Mouse (Mus musculus) midbrain, embryonic 10.5 days (tissue): ENCODE data around the gene Hoxa13. TPM values are rescaled to one million over a fixed set of nuclear protein-coding genes. Genes with fewer than 3 reads are reported as not detected.

Experiments
- DNase-seq: peaks from one replicate; pipeline ENCODE4 v3.0.0-alpha.2; 2017; ENCODE audit warnings: low spot score
- H3K27ac ChIP-seq: fragments of 300-500 bp; sonication (generic); replicated peaks from 2 replicates; pipeline ENCODE4 v1.5.1; 2016; ENCODE audit warnings: mild to moderate bottlenecking
- H3K27me3 ChIP-seq: fragments of 300-500 bp; sonication (generic); 2 replicates; pipeline ENCODE4 v1.6.1; 2016; ENCODE audit warnings: low read depth, mild to moderate bottlenecking; ENCODE audit not compliant: poor library complexity, severe bottlenecking
- H3K36me3 ChIP-seq: fragments of 300-500 bp; sonication (generic); 2 replicates; pipeline ENCODE4 v1.6.1; 2016; ENCODE audit warnings: mild to moderate bottlenecking, moderate library complexity
- H3K4me1 ChIP-seq: fragments of 300-500 bp; sonication (generic); 2 replicates; pipeline ENCODE4 v1.6.1; 2016
- H3K4me3 ChIP-seq: fragments of 300-500 bp; sonication (generic); 2 replicates; pipeline ENCODE4 v1.5.1; 2016; ENCODE audit warnings: mild to moderate bottlenecking, moderate library complexity
- H3K9me3 ChIP-seq: fragments of 300-500 bp; sonication (generic); replicated peaks from 2 replicates; pipeline ENCODE4 v1.6.1; 2016; ENCODE audit warnings: mild to moderate bottlenecking
- WGBS: fragments of 180-500 bp; shearing (Covaris S2); methylation state at CpG from one replicate; pipeline ENCODE4 v1.1.7; 2016; 5-methylcytosine and 5-hydroxymethylcytosine counted together
- polyA plus RNA-seq: library from polyadenylated mRNA; unstranded; fragments of >200 nt; fragmentation: Nextera tagmentation; extraction: Ambion mirVana; gene quantifications from 2 replicates; pipeline ENCODE4 v1.2.1, GENCODE M21; 2016

Gene Hoxa13
- polyA plus RNA-seq, 1 experiment from 2014 or later: not detected

DNA sequence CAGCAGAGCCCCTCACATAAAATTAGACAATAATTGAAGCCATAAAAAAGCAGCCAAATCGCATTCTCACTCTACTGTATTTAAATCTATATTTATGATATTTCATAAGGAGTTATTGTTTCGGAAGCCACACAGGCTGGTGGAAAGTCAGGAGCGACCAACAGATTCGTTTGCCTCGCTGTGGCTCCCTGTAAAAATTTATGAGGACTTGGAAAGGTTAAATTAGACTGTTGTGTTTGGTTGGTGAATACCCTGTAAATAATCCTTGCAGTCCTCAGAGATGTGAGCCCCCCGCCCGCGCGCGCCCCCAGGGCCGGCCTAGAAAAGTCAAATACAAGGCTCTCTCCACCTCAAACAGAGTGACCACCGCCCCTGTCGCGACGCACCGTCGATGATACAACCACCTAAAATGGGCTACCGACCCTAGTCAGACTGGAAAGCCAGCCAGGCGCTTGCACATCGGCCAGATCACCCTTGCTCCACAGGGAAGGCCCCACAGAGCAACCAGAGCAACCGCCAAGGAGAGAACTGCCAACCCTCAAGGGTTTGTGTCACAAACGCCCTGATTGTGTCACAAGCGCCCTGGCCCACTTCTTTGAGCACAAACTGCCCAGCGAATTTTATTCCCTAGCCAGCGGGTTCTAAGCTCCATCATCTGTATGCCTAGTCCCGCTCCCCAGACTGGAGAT, 34.0 kb downstream of the Hoxa13 start:
- peaks cover 7% of the 10 kb centered on the region; the same call in 1 of the 2 replicates for H3K4me1 ChIP-seq
- no peak overlapping the region for H3K27ac ChIP-seq
- 4% methylated on average over 26 of the region's 26 CpGs for WGBS
- H3K9me3 ChIP-seq: no peaks in the 10 kb centered on the region
- H3K36me3 ChIP-seq: no peaks in the 10 kb centered on the region
- no peak for DNase-seq
- peaks cover 100% of the 10 kb centered on the region for H3K27me3 ChIP-seq
- H3K4me3 ChIP-seq: no peak overlapping the region

- Histone ChIP-seq H3K27me3 (peaks cover 100% of the 10 kb centered on the region), H3K4me3 (no peak overlapping the region), H3K36me3 (no peaks in the 10 kb centered on the region), H3K9me3 (no peaks in the 10 kb centered on the region), H3K4me1 (peaks cover 14% of the 10 kb centered on the region), H3K27ac (no peak overlapping the region)
- 3% methylated on average over 69 of the region's 69 CpGs for WGBS
- DNase-seq: no peak
Observed at GRCm38 (mm10) chr6:52225612-52226568, 34.8 kb downstream of the Hoxa13 start.

DNA sequence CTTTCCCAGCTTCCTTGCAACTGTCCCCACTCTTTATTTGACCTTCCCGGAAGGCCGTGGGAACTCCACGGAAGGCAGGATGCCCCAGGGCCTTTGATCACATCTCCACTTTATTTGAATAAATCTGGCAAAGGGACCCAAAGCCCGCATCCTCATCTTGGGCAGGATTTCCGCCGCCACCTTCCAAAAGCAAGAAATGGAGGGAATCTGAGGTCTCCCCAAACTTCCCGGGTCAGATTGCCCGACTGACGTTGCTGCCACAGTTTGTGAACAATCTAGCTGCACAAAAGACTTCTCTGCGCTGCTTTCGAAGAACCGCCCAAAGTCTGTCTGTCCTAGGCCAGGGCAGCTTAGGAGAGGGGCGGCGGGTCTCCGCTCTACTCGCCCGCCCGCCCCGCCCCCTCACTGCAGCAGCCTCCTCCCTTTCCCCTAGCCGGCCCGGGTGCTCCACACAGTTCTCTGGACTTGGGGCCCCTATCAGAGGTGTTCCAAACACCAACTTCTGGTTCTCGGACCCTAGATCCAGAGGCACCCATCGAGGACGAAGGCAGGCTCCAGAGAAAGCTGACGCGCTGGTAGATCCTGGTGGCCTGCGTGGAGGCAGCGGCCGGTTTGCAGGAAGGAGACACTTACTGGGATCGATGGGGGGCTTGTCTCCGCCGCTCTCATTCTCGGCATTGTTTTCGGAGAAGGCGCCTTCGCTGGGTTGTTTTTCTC, 35.6 kb downstream of the Hoxa13 start:
- H3K36me3 ChIP-seq: no peaks in the 10 kb centered on the region
- peaks cover 11% of the 10 kb centered on the region for H3K4me1 ChIP-seq
- peaks cover 100% of the 10 kb centered on the region for H3K27me3 ChIP-seq
- no peak overlapping the region for H3K27ac ChIP-seq
- no peak for DNase-seq
- H3K4me3 ChIP-seq: no peak overlapping the region
- WGBS: 2% methylated on average over 36 of the region's 36 CpGs
- H3K9me3 ChIP-seq: no peaks in the 10 kb centered on the region

DNA sequence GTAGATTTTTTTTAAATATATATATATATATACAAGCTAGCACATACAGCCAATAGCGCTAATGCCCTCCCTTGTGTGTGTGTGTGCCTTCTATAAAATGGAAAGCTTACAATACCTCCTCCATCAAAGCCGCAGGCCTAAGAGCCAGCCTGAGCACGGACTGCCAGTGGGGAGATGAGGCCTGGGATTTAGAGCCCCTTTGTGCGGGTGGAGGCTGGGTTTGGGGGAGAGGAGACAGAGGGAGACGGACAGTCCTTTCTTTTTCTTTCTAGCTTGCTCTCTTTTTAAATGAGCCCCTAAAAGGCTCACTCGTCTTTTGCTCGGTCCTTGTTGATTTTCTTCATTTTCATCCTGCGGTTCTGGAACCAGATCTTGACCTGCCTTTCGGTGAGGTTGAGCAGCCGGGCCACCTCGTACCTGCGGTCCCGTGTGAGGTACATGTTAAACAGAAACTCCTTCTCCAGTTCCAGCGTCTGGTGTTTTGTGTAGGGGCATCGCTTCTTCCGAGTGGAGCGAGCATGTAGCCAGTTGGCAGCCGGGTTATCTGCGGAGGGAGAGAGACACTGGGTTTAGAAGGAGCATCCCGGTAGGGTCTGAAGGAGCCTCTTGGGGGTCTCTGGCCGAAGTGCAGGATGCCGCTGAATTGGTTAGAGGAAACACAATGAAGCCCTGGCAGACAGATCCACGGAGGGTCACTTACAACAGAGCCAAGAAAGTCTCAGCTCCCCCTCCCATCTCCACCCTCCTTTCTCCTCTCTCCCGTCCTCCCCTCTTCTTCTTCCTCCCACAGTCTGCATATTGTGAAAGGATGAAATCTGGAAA, 36.5 kb downstream of the Hoxa13 start:
- DNase-seq: no peak
- WGBS: 2% methylated on average over 24 of the region's 24 CpGs
- Histone ChIP-seq H3K4me3 (no peak overlapping the region), H3K27me3 (peaks cover 100% of the 10 kb centered on the region), H3K36me3 (no peaks in the 10 kb centered on the region), H3K4me1 (peaks cover 11% of the 10 kb centered on the region), H3K9me3 (no peaks in the 10 kb centered on the region), H3K27ac (no peak overlapping the region)

DNA sequence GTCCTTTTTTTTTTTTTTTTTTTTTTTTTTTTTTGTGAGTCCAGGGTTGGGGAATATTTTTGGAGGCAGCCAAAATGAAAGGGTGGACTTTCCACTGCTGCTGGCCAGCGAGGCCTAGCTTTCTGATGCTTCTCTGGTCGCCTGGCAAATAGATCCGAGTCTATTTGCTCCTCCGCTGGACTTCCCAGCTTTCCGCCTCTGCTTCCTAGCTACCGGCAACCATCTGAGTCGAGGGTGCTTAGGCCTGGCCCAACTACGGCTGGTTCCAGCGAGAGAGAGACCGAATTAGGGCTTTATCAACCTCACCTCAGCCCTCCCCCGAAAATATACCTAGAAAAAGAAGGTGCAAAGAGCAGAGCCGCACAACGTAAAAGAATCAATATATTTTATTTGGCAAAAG, 38.0 kb downstream of the Hoxa13 start:
- Histone ChIP-seq H3K27me3 (peaks cover 100% of the 10 kb centered on the region), H3K27ac (no peak overlapping the region), H3K4me1 (peaks cover 12% of the 10 kb centered on the region), H3K4me3 (no peak overlapping the region), H3K36me3 (no peaks in the 10 kb centered on the region), H3K9me3 (no peaks in the 10 kb centered on the region)
- DNase-seq: no peak
- 10% methylated on average over 13 of the region's 13 CpGs for WGBS

GRCm38 (mm10) chr6:52221993-52222685, 38.5 kb downstream of the Hoxa13 start:
- no peak overlapping the region for H3K27ac ChIP-seq
- 0 out of 2 replicates have a peak overlapping the region, but pooled peaks have one; percentile 49 for H3K4me3 ChIP-seq
- DNase-seq: no peak
- no peaks in the 10 kb centered on the region for H3K36me3 ChIP-seq
- peaks cover 100% of the 10 kb centered on the region for H3K27me3 ChIP-seq
- WGBS: 6% methylated on average over 21 of the region's 21 CpGs
- H3K4me1 ChIP-seq: peaks cover 17% of the 10 kb centered on the region
- H3K9me3 ChIP-seq: no peaks in the 10 kb centered on the region

GRCm38 (mm10) chr6:52221337-52221992, 39.2 kb downstream of the Hoxa13 start, which contains the start of gene Hoxa7:
TSS of gene Hoxa7 (minus strand) at chr6:52221854.
- WGBS: under 1% methylated on average over 46 of the region's 46 CpGs
- Histone ChIP-seq H3K36me3 (no peaks in the 10 kb centered on the region), H3K4me3 (peak within 1 kb of the TSS; percentile 49), H3K9me3 (no peaks in the 10 kb centered on the region), H3K4me1 (peaks cover 23% of the 10 kb centered on the region), H3K27ac (no peak within 1 kb of the TSS), H3K27me3 (peaks cover 100% of the 10 kb centered on the region)
- DNase-seq: peak; percentile 88

- WGBS: 7% methylated on average over 12 of the region's 12 CpGs
- Histone ChIP-seq H3K4me1 (peaks cover 23% of the 10 kb centered on the region), H3K27ac (no peak overlapping the region), H3K36me3 (no peaks in the 10 kb centered on the region), H3K9me3 (no peaks in the 10 kb centered on the region), H3K27me3 (peaks cover 100% of the 10 kb centered on the region), H3K4me3 (peak overlapping the region; percentile 49)
- no peak for DNase-seq
Observed at GRCm38 (mm10) chr6:52220865-52221310, 39.8 kb downstream of the Hoxa13 start.

DNA sequence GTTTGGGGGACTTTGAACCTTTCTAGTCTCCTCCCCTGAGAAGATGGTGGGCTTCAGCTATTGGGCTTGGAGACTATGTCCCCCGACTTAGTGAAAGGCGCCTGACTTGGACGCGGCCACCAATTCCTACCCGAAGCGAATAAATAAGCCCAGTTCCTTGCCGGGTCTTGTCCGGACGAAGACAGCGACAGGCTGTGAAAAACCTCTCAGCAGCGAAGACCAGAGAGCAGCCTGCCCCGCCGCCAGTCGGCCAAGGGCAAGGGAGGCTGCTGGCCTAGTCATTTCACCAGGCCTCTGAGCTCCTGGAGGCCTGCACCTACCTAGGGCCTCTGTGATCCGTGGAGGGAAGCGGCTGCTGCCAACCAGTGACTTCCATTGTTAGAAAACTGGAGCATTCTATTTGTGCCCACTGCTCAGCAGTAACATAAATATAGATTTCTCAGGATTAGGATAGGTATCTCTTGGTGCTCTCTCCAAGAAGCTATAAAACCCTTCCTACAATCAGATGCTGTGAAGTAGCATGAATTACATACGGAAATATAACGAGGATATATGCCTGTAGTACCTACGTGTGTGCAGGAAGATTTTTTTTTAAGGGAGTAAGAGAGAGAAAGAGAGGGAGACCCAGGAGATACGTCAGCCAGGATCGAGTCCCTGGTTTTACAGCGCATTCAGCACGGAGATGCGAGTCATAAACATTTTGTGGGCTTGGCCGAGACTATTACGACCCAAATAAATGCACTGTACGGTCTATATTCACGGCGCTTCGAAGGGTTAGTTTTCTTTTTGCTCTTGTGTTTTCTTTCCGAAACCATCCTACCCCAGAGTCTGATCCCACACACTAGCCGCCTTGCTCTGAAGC, 40.4 kb downstream of the Hoxa13 start:
- Histone ChIP-seq H3K27me3 (peaks cover 100% of the 10 kb centered on the region), H3K9me3 (no peaks in the 10 kb centered on the region), H3K27ac (no peak overlapping the region), H3K36me3 (no peaks in the 10 kb centered on the region), H3K4me1 (peaks cover 23% of the 10 kb centered on the region), H3K4me3 (no peak overlapping the region)
- 11% methylated on average over 32 of the region's 32 CpGs for WGBS
- no peak for DNase-seq

DNA sequence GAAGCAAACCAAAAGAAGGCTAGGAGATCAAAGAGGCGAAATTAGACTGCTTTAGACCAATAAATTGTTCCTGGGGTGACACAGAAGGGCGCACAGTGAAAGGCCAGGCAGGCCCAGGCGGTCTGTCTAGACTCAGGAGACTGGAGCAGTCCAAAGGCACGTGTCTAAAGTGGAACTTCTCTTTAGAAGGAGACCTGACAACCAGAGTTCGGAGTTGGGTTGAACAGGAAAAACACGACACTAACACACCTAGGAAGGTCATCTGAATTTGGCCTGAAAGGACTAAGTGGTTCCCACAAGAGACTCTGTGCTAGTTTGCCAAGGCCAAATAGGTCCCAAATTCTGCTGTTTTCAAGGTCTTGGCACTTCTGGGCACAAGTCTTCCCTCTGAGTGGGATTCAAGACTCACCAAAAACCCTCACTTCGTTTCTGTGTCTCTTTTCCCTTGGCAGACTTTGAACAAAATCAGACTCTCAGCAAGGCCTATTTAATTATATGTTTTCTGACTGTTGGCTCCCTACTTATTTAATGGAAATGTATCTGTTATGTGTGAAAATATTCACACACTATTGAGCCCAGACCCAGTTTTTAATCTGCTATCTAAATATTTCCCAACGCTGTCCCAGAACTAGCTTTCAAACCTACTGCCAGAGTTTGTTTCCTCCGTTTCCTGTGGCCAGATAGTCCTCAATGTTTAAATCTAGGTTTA, 41.3 kb downstream of the Hoxa13 start:
- no peak overlapping the region for H3K27ac ChIP-seq
- no peak overlapping the region for H3K4me3 ChIP-seq
- peaks cover 100% of the 10 kb centered on the region for H3K27me3 ChIP-seq
- H3K36me3 ChIP-seq: no peaks in the 10 kb centered on the region
- DNase-seq: no peak
- H3K9me3 ChIP-seq: no peaks in the 10 kb centered on the region
- WGBS: 17% methylated on average over 9 of the region's 9 CpGs
- H3K4me1 ChIP-seq: peaks cover 23% of the 10 kb centered on the region
